In genomic region chr2:92370821-92371805, GRCm38 (mm10) we compare ENCODE assay signal across 8 mouse cellular contexts. TPM values are rescaled to one million over a fixed set of nuclear protein-coding genes. Genes with fewer than 3 reads are reported as not detected.
DNase-seq lines count a peak whose midpoint lies in the region; ATAC-seq and TF ChIP-seq lines count a peak whose summit lies in the region.

No protein-coding gene starts in this region.

- H3K27ac ChIP-seq in heart, embryonic 12.5 days (ENCODE audit: poor library complexity, severe bottlenecking), result no peak overlapping the region
- peak overlapping the region; percentile 7; the same call in 1 of the 2 replicates for H3K27ac ChIP-seq in hindbrain, embryonic 12.5 days
- peak overlapping the region; percentile 5 for H3K27ac ChIP-seq in limb, embryonic 15.5 days

- peaks cover 6% of the 10 kb centered on the region for H3K79me2 ChIP-seq in myocyte (ENCODE audit: control insufficient read depth, insufficient read depth)

- peak overlapping the region; percentile 49 for H3K4me3 ChIP-seq in heart, embryonic 12.5 days
- H3K4me3 ChIP-seq in hindbrain, embryonic 12.5 days, result peak overlapping the region; percentile 34
- H3K4me3 ChIP-seq in limb, embryonic 15.5 days, result peak overlapping the region; percentile 48
- no peak overlapping the region for H3K4me3 ChIP-seq in myocyte

- H3K27me3 ChIP-seq in heart, embryonic 12.5 days (replicated peaks), result peaks cover 71% of the 10 kb centered on the region
- H3K27me3 ChIP-seq in hindbrain, embryonic 12.5 days, result peaks cover 32% of the 10 kb centered on the region
- H3K27me3 ChIP-seq in limb, embryonic 15.5 days, result no peaks in the 10 kb centered on the region
- H3K27me3 ChIP-seq in myocyte (ENCODE audit: control insufficient read depth, insufficient read depth, insufficient read length), result peaks cover 6% of the 10 kb centered on the region

- peak overlapping the region; percentile 79 for H3K4me2 ChIP-seq in heart, embryonic 12.5 days
- H3K4me2 ChIP-seq in hindbrain, embryonic 12.5 days (replicated peaks), result peak overlapping the region; percentile 69
- peak overlapping the region; percentile 81 for H3K4me2 ChIP-seq in limb, embryonic 15.5 days
- H3K4me2 ChIP-seq in myocyte (ENCODE audit: low read depth), result peak overlapping the region; percentile 12

- no peak overlapping the region for H3ac ChIP-seq in myocyte (ENCODE audit: control insufficient read depth, insufficient read length)

- TF ChIP-seq POLR2A in myocyte (IDR thresholded peaks at IDR 0.05; ENCODE audit: insufficient read length, low read depth), result no peak

- 3% methylated on average over 45 of the region's 45 CpGs for WGBS in heart, embryonic 12.5 days
- 3% methylated on average over 45 of the region's 45 CpGs for WGBS in hindbrain, embryonic 12.5 days
- WGBS in limb, embryonic 15.5 days, result 3% methylated on average over 45 of the region's 45 CpGs

- ATAC-seq in heart, embryonic 12.5 days (ENCODE audit: insufficient number of reproducible peaks, low FRiP score), result no peak
- ATAC-seq in hindbrain, embryonic 12.5 days (ENCODE audit: low FRiP score), result no peak
- peak; percentile 7; the same call in 1 of the 2 replicates for ATAC-seq in limb, embryonic 15.5 days (ENCODE audit: insufficient number of reproducible peaks, low FRiP score, low TSS enrichment, low read depth)

- H3K9ac ChIP-seq in heart, embryonic 12.5 days, result peak overlapping the region; percentile 61
- H3K9ac ChIP-seq in hindbrain, embryonic 12.5 days, result peak overlapping the region; percentile 59
- H3K9ac ChIP-seq in limb, embryonic 15.5 days, result peak overlapping the region; percentile 47

- H3K9me3 ChIP-seq in heart, embryonic 12.5 days (replicated peaks), result no peaks in the 10 kb centered on the region
- no peaks in the 10 kb centered on the region for H3K9me3 ChIP-seq in hindbrain, embryonic 12.5 days (replicated peaks)
- H3K9me3 ChIP-seq in limb, embryonic 15.5 days, result no peaks in the 10 kb centered on the region

- H3K4me1 ChIP-seq in heart, embryonic 12.5 days (replicated peaks), result peaks cover 39% of the 10 kb centered on the region
- peaks cover 49% of the 10 kb centered on the region for H3K4me1 ChIP-seq in hindbrain, embryonic 12.5 days
- peaks cover 61% of the 10 kb centered on the region for H3K4me1 ChIP-seq in limb, embryonic 15.5 days

- H3K36me3 ChIP-seq in heart, embryonic 12.5 days, result no peaks in the 10 kb centered on the region
- peaks cover 6% of the 10 kb centered on the region; the same call in 1 of the 2 replicates for H3K36me3 ChIP-seq in hindbrain, embryonic 12.5 days
- 0 out of 2 replicates have a peak, but pooled peaks cover 6% of the 10 kb centered on the region for H3K36me3 ChIP-seq in limb, embryonic 15.5 days
- H3K36me3 ChIP-seq in myocyte (ENCODE audit: control insufficient read depth, insufficient read depth), result no peaks in the 10 kb centered on the region

- DNase-seq in heart, adult 9 months (ENCODE audit: low spot score in 2 of 2), result no peak
- DNase-seq in cerebellum, adult 9-10 months, result peak; percentile 47
- peak; percentile 69 to 84 for DNase-seq in urinary bladder, postnatal 36 days (ENCODE audit: low spot score in 2 of 2)
- no peak for DNase-seq in MN1 (ENCODE audit: low spot score)

TF ChIP-seq in myocyte, 11 proteins besides CTCF, POLR2A, EP300 and RAD21:
- TF ChIP-seq E2F4 (IDR thresholded peaks at IDR 0.05; ENCODE audit: insufficient read depth), result no peak
- no peak for TF ChIP-seq MAX (IDR thresholded peaks at IDR 0.05; ENCODE audit: low read depth)
- no peak for TF ChIP-seq CEBPB (IDR thresholded peaks at IDR 0.05; ENCODE audit: insufficient read depth, poor library complexity, severe bottlenecking)
- no peak for TF ChIP-seq POLR2AphosphoS2 (IDR thresholded peaks at IDR 0.05; ENCODE audit: insufficient read length, low read depth)
- TF ChIP-seq TCF3 (IDR thresholded peaks at IDR 0.05; ENCODE audit: insufficient read length, low read depth), result no peak
- no peak for TF ChIP-seq USF1 (IDR thresholded peaks at IDR 0.05; ENCODE audit: low read depth)
- TF ChIP-seq TCF12 (IDR thresholded peaks at IDR 0.05; ENCODE audit: insufficient read depth, poor library complexity, severe bottlenecking), result no peak
- no peak for TF ChIP-seq REST (IDR thresholded peaks at IDR 0.05; ENCODE audit: insufficient read depth, insufficient read length)
- TF ChIP-seq MYOD1 (IDR thresholded peaks at IDR 0.05; ENCODE audit: control insufficient read depth in 1 of 3, insufficient read length in 2 of 3, low read depth in 2 of 3), result no peak
- TF ChIP-seq MYOG (IDR thresholded peaks at IDR 0.05; ENCODE audit: control insufficient read depth in 1 of 3, insufficient read depth in 1 of 3, insufficient read length in 2 of 3, low read depth in 2 of 3), result no peak
- no peak for TF ChIP-seq SRF (IDR thresholded peaks at IDR 0.05; ENCODE audit: control insufficient read depth, insufficient read length, low read depth)

RNA-seq across cellular contexts. Expression of gene Pex16, which starts 3.4 kb away (rescaled TPM):
- polyA plus RNA-seq in heart, embryonic 12.5 days (2016; fragmentation: Nextera tagmentation; extraction: Ambion mirVana), result 14.1 and 16.0 TPM in 2 replicates
- 23.1 and 25.0 TPM in 2 replicates for polyA plus RNA-seq in hindbrain, embryonic 12.5 days (2016; fragmentation: Nextera tagmentation; extraction: Ambion mirVana)
- polyA plus RNA-seq in limb, embryonic 15.5 days (2015; fragmentation: Nextera tagmentation; extraction: Ambion mirVana), result 25.2 and 27.6 TPM in 2 replicates
- 44.1 TPM for polyA plus RNA-seq in myocyte (2012; fragmentation: generic; extraction: Trizol)

RNA-seq across cellular contexts. Expression of gene Large2, which starts 3.6 kb away (rescaled TPM):
- polyA plus RNA-seq in heart, embryonic 12.5 days (2016; fragmentation: Nextera tagmentation; extraction: Ambion mirVana), result 1.2 and 1.8 TPM in 2 replicates
- 5.4 and 7.0 TPM in 2 replicates for polyA plus RNA-seq in hindbrain, embryonic 12.5 days (2016; fragmentation: Nextera tagmentation; extraction: Ambion mirVana)
- polyA plus RNA-seq in limb, embryonic 15.5 days (2015; fragmentation: Nextera tagmentation; extraction: Ambion mirVana), result 17.6 and 18.4 TPM in 2 replicates
- polyA plus RNA-seq in myocyte (2012; fragmentation: generic; extraction: Trizol), result 0.11 TPM

RNA-seq across cellular contexts. Expression of gene 1700029I15Rik, which starts 11.2 kb away (rescaled TPM):
- 1.2 and 1.7 TPM in 2 replicates for polyA plus RNA-seq in heart, embryonic 12.5 days (2016; fragmentation: Nextera tagmentation; extraction: Ambion mirVana)
- polyA plus RNA-seq in hindbrain, embryonic 12.5 days (2016; fragmentation: Nextera tagmentation; extraction: Ambion mirVana), result 7.6 and 8.1 TPM in 2 replicates
- polyA plus RNA-seq in limb, embryonic 15.5 days (2015; fragmentation: Nextera tagmentation; extraction: Ambion mirVana), result 3.5 TPM in 2 replicates
- polyA plus RNA-seq in myocyte (2012; fragmentation: generic; extraction: Trizol), result 0.91 TPM

RNA-seq across cellular contexts. Expression of gene Mapk8ip1, which starts 29.9 kb away (rescaled TPM):
- polyA plus RNA-seq in heart, embryonic 12.5 days (2016; fragmentation: Nextera tagmentation; extraction: Ambion mirVana), result 6.8 and 7.9 TPM in 2 replicates
- polyA plus RNA-seq in hindbrain, embryonic 12.5 days (2016; fragmentation: Nextera tagmentation; extraction: Ambion mirVana), result 112 and 115 TPM in 2 replicates
- 23.8 and 27.0 TPM in 2 replicates for polyA plus RNA-seq in limb, embryonic 15.5 days (2015; fragmentation: Nextera tagmentation; extraction: Ambion mirVana)
- polyA plus RNA-seq in myocyte (2012; fragmentation: generic; extraction: Trizol), result 34.7 TPM

Comparison
In these comparisons a context has a peak if more than half of its experiments do, and no peak if none do; other contexts are left out.
1. H3K4me2 ChIP-seq: peak in every context shown above with its lines; median percentile 81 in limb, embryonic 15.5 days; 79 in heart, embryonic 12.5 days; 69 in hindbrain, embryonic 12.5 days; 12 in myocyte.
2. DNase-seq: peak in cerebellum, adult 9-10 months (single experiment) and urinary bladder, postnatal 36 days (2 of 2); none in heart, adult 9 months (0 of 2) and MN1 (single experiment).
3. Peak in every context shown above with its lines, with median percentiles within 50 percentile points of each other: H3K9ac ChIP-seq.